Mouse (Mus musculus): Measurements from ENCODE around the gene Ubxn6.

DNA sequence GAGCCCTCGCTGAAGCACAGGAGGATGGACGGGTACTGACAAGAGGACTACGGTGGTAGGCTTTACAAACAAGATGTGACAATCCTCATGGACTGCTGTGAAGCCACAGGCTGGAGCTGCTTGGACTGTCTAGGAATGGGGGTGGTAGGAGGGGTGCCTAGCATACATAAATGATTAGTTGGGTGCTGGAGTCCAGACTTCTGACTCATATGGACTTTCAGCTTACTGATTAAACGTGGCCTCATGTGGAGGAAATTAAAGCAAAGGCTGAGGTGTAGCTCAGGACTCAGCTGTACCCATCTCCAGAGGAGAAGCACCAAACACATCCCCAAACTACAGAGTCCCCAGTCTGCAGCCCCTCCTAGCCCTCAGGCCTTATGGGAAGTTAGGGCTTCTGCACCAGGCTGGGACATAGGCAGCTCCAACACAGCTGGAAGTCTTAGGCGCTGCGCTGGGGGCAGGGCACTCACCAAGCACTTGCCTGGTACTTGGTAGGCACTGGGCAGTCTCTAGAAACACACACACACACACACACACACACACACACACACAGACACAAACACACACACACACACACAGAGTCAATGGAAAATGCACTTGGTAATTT is 42.6 kb downstream of the Ubxn6 start:
- TF ChIP-seq POLR2A (IDR thresholded peaks at IDR 0.05; ENCODE audit: extremely low read depth, insufficient read depth, low read length) (no peak), CTCF (IDR thresholded peaks at IDR 0.05; ENCODE audit: extremely low read depth, insufficient read depth, low read length) (no peak)
